Mouse (Mus musculus): ENCODE measurements at regions not wholly inside any gene's neighbourhood (a gene's known extent, or its start where the extent isn't known, plus 50 kb on each side); places are given as distances from the start of the nearest gene placed in this dataset.

- ATAC-seq (replicated peaks; ENCODE audit: low read depth, poor library complexity, severe bottlenecking) = no peak
Observed at GRCm38 (mm10) chr15:59954345-59954744, 62.1 kb downstream of the 4933412E24Rik start.

- no peak for ATAC-seq (replicated peaks; ENCODE audit: low read depth, poor library complexity, severe bottlenecking)
Observed at GRCm38 (mm10) chr15:59953857-59954256, 62.6 kb downstream of the 4933412E24Rik start.

GRCm38 (mm10) chr15:59950617-59951216, 65.7 kb downstream of the 4933412E24Rik start:
- peak; percentile 92 for ATAC-seq (replicated peaks; ENCODE audit: low read depth, poor library complexity, severe bottlenecking)

GRCm38 (mm10) chr15:59945208-59945607, 71.2 kb downstream of the 4933412E24Rik start:
- no peak for ATAC-seq (replicated peaks; ENCODE audit: low read depth, poor library complexity, severe bottlenecking)

- no peak for ATAC-seq (replicated peaks; ENCODE audit: low read depth, poor library complexity, severe bottlenecking)
Observed at GRCm38 (mm10) chr15:59936486-59936885, 79.9 kb downstream of the 4933412E24Rik start.

- ATAC-seq (replicated peaks; ENCODE audit: low read depth, poor library complexity, severe bottlenecking) = no peak
Observed at GRCm38 (mm10) chr15:59913860-59914259, 102.6 kb downstream of the 4933412E24Rik start.

- no peak for ATAC-seq (replicated peaks; ENCODE audit: low read depth, poor library complexity, severe bottlenecking)
Observed at GRCm38 (mm10) chr15:59908300-59908699, 108.1 kb downstream of the 4933412E24Rik start.

GRCm38 (mm10) chr15:59905832-59906797, 110.3 kb downstream of the 4933412E24Rik start:
- ATAC-seq (replicated peaks; ENCODE audit: low read depth, poor library complexity, severe bottlenecking) = peak; percentile 63

- ATAC-seq (replicated peaks; ENCODE audit: low read depth, poor library complexity, severe bottlenecking) = no peak
Observed at GRCm38 (mm10) chr15:59904741-59905140, 111.7 kb downstream of the 4933412E24Rik start.

- no peak for ATAC-seq (replicated peaks; ENCODE audit: low read depth, poor library complexity, severe bottlenecking)
Observed at GRCm38 (mm10) chr15:59888996-59889395, 127.4 kb downstream of the 4933412E24Rik start.

- no peak for ATAC-seq (replicated peaks; ENCODE audit: low read depth, poor library complexity, severe bottlenecking)
Observed at GRCm38 (mm10) chr15:59888131-59888459, 128.3 kb downstream of the 4933412E24Rik start.

GRCm38 (mm10) chr15:59887381-59888130, 128.9 kb downstream of the 4933412E24Rik start:
- peak; percentile 77 for ATAC-seq (replicated peaks; ENCODE audit: low read depth, poor library complexity, severe bottlenecking)

- no peak for ATAC-seq (replicated peaks; ENCODE audit: low read depth, poor library complexity, severe bottlenecking)
Observed at GRCm38 (mm10) chr15:59886036-59886435, 130.4 kb downstream of the 4933412E24Rik start.

GRCm38 (mm10) chr15:59882444-59882843, 134.0 kb downstream of the 4933412E24Rik start:
- no peak for ATAC-seq (replicated peaks; ENCODE audit: low read depth, poor library complexity, severe bottlenecking)

- no peak for ATAC-seq (replicated peaks; ENCODE audit: low read depth, poor library complexity, severe bottlenecking)
Observed at GRCm38 (mm10) chr15:59880426-59880825, 136.0 kb downstream of the 4933412E24Rik start.

- no peak for ATAC-seq (replicated peaks; ENCODE audit: low read depth, poor library complexity, severe bottlenecking)
Observed at GRCm38 (mm10) chr15:59879311-59879710, 137.1 kb downstream of the 4933412E24Rik start.

GRCm38 (mm10) chr15:59876279-59876742, 140.1 kb downstream of the 4933412E24Rik start:
- no peak for ATAC-seq (replicated peaks; ENCODE audit: low read depth, poor library complexity, severe bottlenecking)

GRCm38 (mm10) chr15:59866701-59867100, 149.7 kb downstream of the 4933412E24Rik start:
- ATAC-seq (replicated peaks; ENCODE audit: low read depth, poor library complexity, severe bottlenecking) = peak; percentile 50

GRCm38 (mm10) chr15:59864746-59865499, 151.5 kb downstream of the 4933412E24Rik start:
- ATAC-seq (replicated peaks; ENCODE audit: low read depth, poor library complexity, severe bottlenecking) = peak; percentile 81

All from common myeloid progenitor, adult 5-6 weeks (primary cell).